Mouse (Mus musculus): Measurements from ENCODE around the gene Wdfy3. TPM values are rescaled to one million over a fixed set of nuclear protein-coding genes. Genes with fewer than 3 reads are reported as not detected.
"Not testable (repeated sequence)": the region's sequence is repeated elsewhere in the genome, so short reads cannot be mapped to it uniquely, and the experiment has no call there.

Wdfy3 gene
- polyA plus RNA-seq, 1 experiment from 2014 or later = 33.2 TPM

GRCm38 (mm10) chr5:101845930-101846329 is 223.8 kb downstream of the Wdfy3 start:
- 96% methylated on average over 8 of the region's 8 CpGs for WGBS
- H3K27me3 ChIP-seq (ENCODE audit: control insufficient read depth, insufficient read depth, low read length) = no peaks in the 10 kb centered on the region
- no peak for DNase-seq (ENCODE audit: low spot score)
- no peaks in the 10 kb centered on the region for H3K9me3 ChIP-seq (ENCODE audit: control insufficient read depth, low read length)
- no peaks in the 10 kb centered on the region for H3K4me1 ChIP-seq (replicated peaks; ENCODE audit: control insufficient read depth, insufficient read depth, low read length)
- no peak for ATAC-seq (ENCODE audit: low FRiP score)
- H3K4me2 ChIP-seq (replicated peaks; ENCODE audit: low read depth, low read length) = no peak overlapping the region
- H3K9ac ChIP-seq (ENCODE audit: low read depth, low read length) = no peak overlapping the region
- no peak overlapping the region for H3K4me3 ChIP-seq (ENCODE audit: low read depth, low read length)
- peaks cover 22% of the 10 kb centered on the region for H3K36me3 ChIP-seq (ENCODE audit: control insufficient read depth, insufficient read depth, low read length)
- no peak overlapping the region for H3K27ac ChIP-seq (ENCODE audit: low read depth, low read length)

DNA sequence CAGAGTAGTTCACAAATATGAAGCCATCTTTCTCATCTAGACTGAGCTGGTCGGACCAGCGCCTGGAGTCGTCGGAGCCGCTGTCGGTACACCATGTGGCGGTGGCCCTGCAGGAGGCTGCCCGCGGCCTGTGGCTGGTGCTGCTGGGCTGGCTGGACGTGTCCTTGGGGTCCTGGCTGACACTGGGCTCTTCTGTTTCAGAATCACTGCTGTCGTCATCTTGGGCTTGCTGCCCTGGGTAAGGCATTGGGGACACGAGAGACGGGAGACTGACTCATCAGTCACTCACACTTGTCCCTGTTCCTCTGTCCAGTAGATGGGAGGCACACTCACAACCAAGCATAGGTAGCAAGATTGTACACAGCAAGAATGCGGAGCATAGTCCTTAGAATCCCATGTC is 224.7 kb downstream of the Wdfy3 start:
- Histone ChIP-seq H3K27ac (ENCODE audit: low read depth, low read length) (no peak overlapping the region), H3K36me3 (ENCODE audit: control insufficient read depth, insufficient read depth, low read length) (peaks cover 22% of the 10 kb centered on the region), H3K4me2 (replicated peaks; ENCODE audit: low read depth, low read length) (no peak overlapping the region), H3K4me1 (replicated peaks; ENCODE audit: control insufficient read depth, insufficient read depth, low read length) (no peaks in the 10 kb centered on the region), H3K9me3 (ENCODE audit: control insufficient read depth, low read length) (no peaks in the 10 kb centered on the region), H3K9ac (ENCODE audit: low read depth, low read length) (no peak overlapping the region), H3K4me3 (ENCODE audit: low read depth, low read length) (no peak overlapping the region), H3K27me3 (ENCODE audit: control insufficient read depth, insufficient read depth, low read length) (no peaks in the 10 kb centered on the region)
- no peak for ATAC-seq (ENCODE audit: low FRiP score)
- DNase-seq (ENCODE audit: low spot score) = no peak
- WGBS = 92% methylated on average over 14 of the region's 14 CpGs

DNA sequence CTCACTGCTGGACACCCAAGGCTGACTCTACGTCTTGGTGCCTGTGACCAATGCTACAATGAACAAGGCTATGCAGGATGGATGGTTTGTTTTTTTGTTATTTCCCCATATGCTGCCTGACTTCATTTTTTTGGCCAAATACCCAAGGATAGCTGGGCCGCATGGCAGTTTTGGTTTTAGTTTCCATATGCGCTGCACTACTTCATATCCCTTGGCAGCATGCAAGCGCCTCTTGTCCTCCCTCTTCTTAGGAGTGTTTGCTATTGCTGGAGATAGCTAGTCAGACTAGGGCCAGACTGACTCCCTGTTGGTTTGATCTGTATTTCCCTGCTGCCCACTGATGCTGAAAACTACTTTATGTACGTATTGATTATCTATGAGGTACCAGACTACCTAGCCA is 229.2 kb downstream of the Wdfy3 start:
- no peaks in the 10 kb centered on the region for H3K9me3 ChIP-seq (ENCODE audit: control insufficient read depth, low read length)
- H3K4me2 ChIP-seq (replicated peaks; ENCODE audit: low read depth, low read length) = no peak overlapping the region
- H3K36me3 ChIP-seq (ENCODE audit: control insufficient read depth, insufficient read depth, low read length) = peaks cover 8% of the 10 kb centered on the region
- ATAC-seq (ENCODE audit: low FRiP score) (no peak), DNase-seq (ENCODE audit: low spot score) (no peak)
- no peaks in the 10 kb centered on the region for H3K27me3 ChIP-seq (ENCODE audit: control insufficient read depth, insufficient read depth, low read length)
- no peak overlapping the region for H3K27ac ChIP-seq (ENCODE audit: low read depth, low read length)
- H3K4me3 ChIP-seq (ENCODE audit: low read depth, low read length) = no peak overlapping the region
- no peaks in the 10 kb centered on the region for H3K4me1 ChIP-seq (replicated peaks; ENCODE audit: control insufficient read depth, insufficient read depth, low read length)
- H3K9ac ChIP-seq (ENCODE audit: low read depth, low read length) = no peak overlapping the region
- WGBS = 99% methylated on average over 5 of the region's 5 CpGs

DNA sequence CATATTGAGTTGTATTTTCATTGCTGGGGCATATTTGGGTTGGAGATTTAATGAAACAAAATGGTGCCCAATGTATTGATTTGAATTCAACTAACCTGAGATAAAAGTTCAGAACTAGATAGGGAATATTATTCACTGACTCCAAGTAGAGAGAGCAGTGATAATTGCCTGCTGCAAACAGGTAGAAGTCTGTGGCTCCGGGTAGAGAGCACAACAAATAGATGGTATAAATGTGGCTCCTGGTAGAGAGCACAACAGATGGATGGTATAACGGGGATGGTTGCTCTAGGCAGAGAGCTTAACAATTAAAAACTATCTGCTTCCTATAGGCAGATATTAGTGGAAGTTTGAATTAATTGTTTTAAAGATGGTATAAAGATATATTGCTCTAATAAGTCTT is 232.1 kb downstream of the Wdfy3 start:
- not testable (repeated sequence) for H3K4me2 ChIP-seq (replicated peaks; ENCODE audit: low read depth, low read length); H3K4me1 ChIP-seq (replicated peaks; ENCODE audit: control insufficient read depth, insufficient read depth, low read length); DNase-seq (ENCODE audit: low spot score); H3K36me3 ChIP-seq (ENCODE audit: control insufficient read depth, insufficient read depth, low read length); ATAC-seq (ENCODE audit: low FRiP score); H3K27me3 ChIP-seq (ENCODE audit: control insufficient read depth, insufficient read depth, low read length); H3K9ac ChIP-seq (ENCODE audit: low read depth, low read length); H3K9me3 ChIP-seq (ENCODE audit: control insufficient read depth, low read length); H3K4me3 ChIP-seq (ENCODE audit: low read depth, low read length); H3K27ac ChIP-seq (ENCODE audit: low read depth, low read length)
- 95% methylated on average over 2 of the region's 2 CpGs for WGBS

GRCm38 (mm10) chr5:101836221-101836620 is 233.5 kb downstream of the Wdfy3 start:
- no peaks in the 10 kb centered on the region for H3K27me3 ChIP-seq (ENCODE audit: control insufficient read depth, insufficient read depth, low read length)
- H3K4me3 ChIP-seq (ENCODE audit: low read depth, low read length) = no peak overlapping the region
- H3K9me3 ChIP-seq (ENCODE audit: control insufficient read depth, low read length) = no peaks in the 10 kb centered on the region
- H3K9ac ChIP-seq (ENCODE audit: low read depth, low read length) = no peak overlapping the region
- no peak overlapping the region for H3K27ac ChIP-seq (ENCODE audit: low read depth, low read length)
- ATAC-seq (ENCODE audit: low FRiP score) (no peak), DNase-seq (ENCODE audit: low spot score) (no peak)
- peaks cover 3% of the 10 kb centered on the region for H3K36me3 ChIP-seq (ENCODE audit: control insufficient read depth, insufficient read depth, low read length)
- no peaks in the 10 kb centered on the region for H3K4me1 ChIP-seq (replicated peaks; ENCODE audit: control insufficient read depth, insufficient read depth, low read length)
- WGBS = 89% methylated on average over 11 of the region's 11 CpGs
- H3K4me2 ChIP-seq (replicated peaks; ENCODE audit: low read depth, low read length) = no peak overlapping the region

DNA sequence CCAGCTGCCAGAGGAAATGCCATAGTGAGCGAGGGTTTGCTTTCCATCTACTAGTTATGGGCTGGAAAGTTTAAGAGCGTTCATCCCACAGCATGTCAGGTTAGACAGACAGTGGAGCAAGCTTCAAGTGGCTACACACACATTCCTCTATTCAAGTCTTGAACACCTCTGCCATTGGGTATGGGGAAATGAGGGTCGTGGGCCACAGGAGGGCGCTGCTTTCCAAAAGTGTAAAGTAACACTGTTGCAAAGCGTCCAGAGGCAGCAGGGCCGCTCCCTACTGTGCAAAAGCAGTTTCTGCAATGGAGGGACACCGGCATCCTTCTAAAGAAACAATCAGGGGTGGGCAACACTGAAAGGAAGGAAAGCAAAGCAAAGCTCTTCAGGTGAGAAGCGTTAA is 235.8 kb downstream of the Wdfy3 start:
- Histone ChIP-seq H3K4me3 (ENCODE audit: low read depth, low read length) (no peak overlapping the region), H3K4me2 (replicated peaks; ENCODE audit: low read depth, low read length) (no peak overlapping the region), H3K9me3 (ENCODE audit: control insufficient read depth, low read length) (no peaks in the 10 kb centered on the region), H3K27ac (ENCODE audit: low read depth, low read length) (no peak overlapping the region), H3K9ac (ENCODE audit: low read depth, low read length) (no peak overlapping the region), H3K36me3 (ENCODE audit: control insufficient read depth, insufficient read depth, low read length) (peaks cover 3% of the 10 kb centered on the region; the same call in 1 of the 2 replicates), H3K27me3 (ENCODE audit: control insufficient read depth, insufficient read depth, low read length) (no peaks in the 10 kb centered on the region), H3K4me1 (replicated peaks; ENCODE audit: control insufficient read depth, insufficient read depth, low read length) (no peaks in the 10 kb centered on the region)
- DNase-seq (ENCODE audit: low spot score) (no peak), ATAC-seq (ENCODE audit: low FRiP score) (no peak)
- 62% methylated on average over 8 of the region's 8 CpGs for WGBS

- 95% methylated on average over 5 of the region's 5 CpGs for WGBS
- no peaks in the 10 kb centered on the region for H3K27me3 ChIP-seq (ENCODE audit: control insufficient read depth, insufficient read depth, low read length)
- peaks cover 3% of the 10 kb centered on the region; the same call in 1 of the 2 replicates for H3K36me3 ChIP-seq (ENCODE audit: control insufficient read depth, insufficient read depth, low read length)
- no peak overlapping the region for H3K27ac ChIP-seq (ENCODE audit: low read depth, low read length)
- no peak overlapping the region for H3K4me2 ChIP-seq (replicated peaks; ENCODE audit: low read depth, low read length)
- no peaks in the 10 kb centered on the region for H3K4me1 ChIP-seq (replicated peaks; ENCODE audit: control insufficient read depth, insufficient read depth, low read length)
- H3K4me3 ChIP-seq (ENCODE audit: low read depth, low read length) = no peak overlapping the region
- DNase-seq (ENCODE audit: low spot score) (no peak), ATAC-seq (ENCODE audit: low FRiP score) (no peak)
- no peaks in the 10 kb centered on the region for H3K9me3 ChIP-seq (ENCODE audit: control insufficient read depth, low read length)
- H3K9ac ChIP-seq (ENCODE audit: low read depth, low read length) = no peak overlapping the region
Measured at GRCm38 (mm10) chr5:101832991-101833390, 236.7 kb downstream of the Wdfy3 start.

DNA sequence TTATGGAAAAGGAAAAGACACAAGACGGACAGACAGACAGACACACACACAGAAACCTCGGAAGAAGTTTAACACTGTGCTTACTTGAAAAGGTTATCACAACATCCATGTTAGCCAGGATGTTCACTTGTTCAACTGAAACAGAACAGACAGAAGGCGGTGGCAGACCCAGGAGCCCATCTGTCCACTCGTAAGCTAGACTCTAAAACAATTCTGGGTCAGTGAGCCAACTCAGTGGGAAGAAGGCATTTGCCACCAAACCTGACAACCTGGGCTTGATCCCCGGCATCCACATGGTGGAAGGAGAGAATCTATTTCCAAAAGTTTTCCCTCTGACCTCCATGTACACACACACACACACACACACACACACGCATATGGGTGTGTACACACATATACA is 237.7 kb downstream of the Wdfy3 start:
- Histone ChIP-seq H3K27me3 (ENCODE audit: control insufficient read depth, insufficient read depth, low read length) (no peaks in the 10 kb centered on the region), H3K4me2 (replicated peaks; ENCODE audit: low read depth, low read length) (no peak overlapping the region), H3K36me3 (ENCODE audit: control insufficient read depth, insufficient read depth, low read length) (peaks cover 3% of the 10 kb centered on the region; the same call in 1 of the 2 replicates), H3K4me1 (replicated peaks; ENCODE audit: control insufficient read depth, insufficient read depth, low read length) (no peaks in the 10 kb centered on the region), H3K9ac (ENCODE audit: low read depth, low read length) (no peak overlapping the region), H3K9me3 (ENCODE audit: control insufficient read depth, low read length) (no peaks in the 10 kb centered on the region), H3K27ac (ENCODE audit: low read depth, low read length) (no peak overlapping the region), H3K4me3 (ENCODE audit: low read depth, low read length) (no peak overlapping the region)
- WGBS = 87% methylated on average over 6 of the region's 6 CpGs
- ATAC-seq (ENCODE audit: low FRiP score) (no peak), DNase-seq (ENCODE audit: low spot score) (no peak)

DNA sequence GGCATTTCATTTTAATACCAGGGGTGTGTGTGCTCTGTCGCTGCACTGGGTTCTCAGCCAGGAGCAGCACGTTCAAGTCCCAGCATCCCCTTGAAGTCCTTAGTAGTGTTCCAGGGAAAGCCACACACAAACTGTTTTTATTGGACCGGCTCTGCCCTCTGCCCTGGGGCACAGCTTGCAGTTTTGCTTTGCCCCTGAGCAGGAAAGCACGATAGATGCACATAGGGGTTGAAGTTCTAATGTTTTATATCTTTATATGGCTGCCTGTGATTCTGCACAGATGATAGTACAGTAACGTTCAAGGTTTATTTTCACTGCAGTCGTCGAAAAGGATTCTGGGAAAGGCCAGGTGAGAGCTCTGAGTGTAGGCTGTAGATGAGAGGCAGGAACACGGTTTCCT is 239.5 kb downstream of the Wdfy3 start:
- DNase-seq (ENCODE audit: low spot score) (no peak), ATAC-seq (ENCODE audit: low FRiP score) (no peak)
- Histone ChIP-seq H3K27ac (ENCODE audit: low read depth, low read length) (no peak overlapping the region), H3K4me2 (replicated peaks; ENCODE audit: low read depth, low read length) (no peak overlapping the region), H3K9me3 (ENCODE audit: control insufficient read depth, low read length) (no peaks in the 10 kb centered on the region), H3K36me3 (ENCODE audit: control insufficient read depth, insufficient read depth, low read length) (peaks cover 2% of the 10 kb centered on the region; the same call in 1 of the 2 replicates), H3K4me1 (replicated peaks; ENCODE audit: control insufficient read depth, insufficient read depth, low read length) (no peaks in the 10 kb centered on the region; the same call in 1 of the 2 replicates), H3K9ac (ENCODE audit: low read depth, low read length) (no peak overlapping the region), H3K4me3 (ENCODE audit: low read depth, low read length) (no peak overlapping the region), H3K27me3 (ENCODE audit: control insufficient read depth, insufficient read depth, low read length) (no peaks in the 10 kb centered on the region)
- 80% methylated on average over 8 of the region's 8 CpGs for WGBS

All from hindbrain, embryonic 11.5 days (tissue).